Mouse (Mus musculus): ENCODE results near the gene Mysm1.

The Mysm1 gene

DNA sequence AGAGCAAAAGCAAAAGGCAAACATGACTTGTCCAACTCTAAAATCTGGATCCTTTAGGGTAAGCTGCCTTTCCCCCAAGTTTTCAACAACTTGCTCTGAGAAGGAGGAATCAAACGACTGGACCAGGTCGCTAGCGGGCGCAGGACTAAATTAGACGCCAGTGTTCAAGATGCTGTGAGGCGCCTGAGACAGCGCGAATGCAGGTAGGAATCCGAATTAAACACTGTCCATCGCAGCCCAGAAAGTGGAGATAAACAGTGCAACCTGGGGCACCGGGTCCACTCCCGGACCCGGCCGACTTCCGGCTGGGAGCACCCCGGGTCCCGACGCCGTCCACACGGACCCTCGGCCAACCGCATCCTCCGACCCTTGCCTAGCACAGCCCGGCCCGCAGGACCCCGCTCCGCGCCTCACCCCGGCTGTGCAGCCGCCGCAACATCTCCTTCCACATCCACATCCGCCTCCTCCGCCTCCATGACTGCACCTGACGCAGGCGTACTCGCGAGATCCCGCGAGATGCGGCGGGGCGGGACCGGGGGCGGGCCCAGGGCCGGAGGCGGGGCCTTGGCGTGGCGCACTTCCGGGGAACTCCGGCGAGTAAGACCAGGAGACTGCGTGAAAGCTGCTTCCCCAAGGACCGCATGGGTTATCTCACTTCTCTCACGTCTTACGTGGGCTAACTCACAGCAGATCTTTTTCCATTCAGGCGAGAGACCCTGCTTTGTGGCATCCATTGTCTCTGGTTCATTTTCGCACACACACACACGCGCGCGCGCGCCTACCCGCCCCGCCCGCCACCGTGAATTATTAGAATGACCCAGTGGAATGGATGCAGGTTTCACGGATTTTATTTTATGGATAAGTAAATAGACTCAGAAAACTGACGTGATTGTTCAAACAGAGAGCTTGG, at the start of gene Mysm1:
Gene Mysm1, minus strand, starts transcription at position 511 of the 910 bp plus-strand sequence.
- in situ Hi-C loops (cut with MboI, MseI) = no loop called here

DNA sequence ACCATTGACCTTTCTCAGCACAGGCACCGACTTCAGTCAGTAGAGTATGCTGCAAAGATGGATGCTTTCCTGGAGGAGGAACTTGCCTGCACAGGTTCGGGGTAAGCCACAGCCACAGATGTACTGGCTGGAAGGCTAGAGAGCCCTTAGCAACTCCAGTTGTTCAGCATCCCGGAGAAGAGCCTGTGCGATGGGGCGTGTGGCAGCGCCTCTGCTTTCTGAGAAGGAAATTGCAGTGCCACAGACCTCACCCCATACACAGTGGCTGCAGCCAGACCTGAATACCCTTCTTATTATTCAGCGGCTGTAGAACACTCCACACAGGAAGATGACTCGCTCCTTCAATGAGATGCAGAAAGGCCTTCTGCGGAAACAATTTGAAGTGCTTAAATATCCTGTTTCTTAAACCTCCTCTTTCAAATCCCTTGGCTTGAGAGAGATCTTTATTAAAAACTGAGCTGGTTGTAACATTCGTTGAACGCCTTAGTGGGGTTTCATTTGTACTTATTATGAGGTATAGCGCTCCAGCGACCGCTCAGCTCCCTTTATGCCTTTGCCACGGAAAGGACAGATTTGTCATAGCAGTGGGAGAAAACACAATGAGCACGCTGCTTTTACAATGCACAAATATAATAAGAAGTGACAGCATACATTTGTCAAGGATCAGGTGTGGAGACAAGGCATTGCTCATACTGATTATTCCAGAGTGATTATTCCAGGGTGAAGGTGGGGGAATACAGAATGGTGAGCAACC, 47.1 kb upstream of the Mysm1 start:
- in situ Hi-C loops (cut with MboI, MseI) = no loop called here

DNA sequence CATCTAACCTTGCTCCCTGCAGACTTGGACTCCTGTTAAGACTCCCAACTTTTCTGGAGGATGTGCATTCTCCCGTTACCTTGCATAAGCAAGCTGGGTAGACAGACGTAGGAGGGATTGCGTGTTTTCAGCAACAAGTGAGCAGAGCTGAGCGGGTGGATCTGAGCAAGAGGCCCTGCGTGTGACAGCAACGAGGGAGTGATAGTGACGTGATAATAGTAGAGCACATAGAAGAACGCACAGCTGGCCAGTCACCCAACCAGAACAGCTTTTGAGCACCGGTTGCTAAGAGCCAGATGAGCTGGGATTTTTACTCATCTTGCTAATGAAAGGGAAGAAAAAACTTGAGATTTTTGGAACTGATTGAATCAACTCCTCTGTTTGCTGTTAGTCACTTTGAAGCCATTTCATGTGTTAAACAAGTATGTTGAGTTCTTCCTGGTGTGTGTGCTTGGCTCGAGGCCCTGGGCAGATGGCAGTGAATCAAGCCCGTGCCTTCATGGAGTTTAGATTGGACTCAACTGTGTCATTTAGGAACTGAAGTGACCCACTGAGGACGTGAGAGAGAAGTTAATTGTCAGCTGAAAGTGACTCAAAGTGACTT, 44.6 kb upstream of the Mysm1 start:
- in situ Hi-C loops (cut with MboI, MseI) = no loop called here

DNA sequence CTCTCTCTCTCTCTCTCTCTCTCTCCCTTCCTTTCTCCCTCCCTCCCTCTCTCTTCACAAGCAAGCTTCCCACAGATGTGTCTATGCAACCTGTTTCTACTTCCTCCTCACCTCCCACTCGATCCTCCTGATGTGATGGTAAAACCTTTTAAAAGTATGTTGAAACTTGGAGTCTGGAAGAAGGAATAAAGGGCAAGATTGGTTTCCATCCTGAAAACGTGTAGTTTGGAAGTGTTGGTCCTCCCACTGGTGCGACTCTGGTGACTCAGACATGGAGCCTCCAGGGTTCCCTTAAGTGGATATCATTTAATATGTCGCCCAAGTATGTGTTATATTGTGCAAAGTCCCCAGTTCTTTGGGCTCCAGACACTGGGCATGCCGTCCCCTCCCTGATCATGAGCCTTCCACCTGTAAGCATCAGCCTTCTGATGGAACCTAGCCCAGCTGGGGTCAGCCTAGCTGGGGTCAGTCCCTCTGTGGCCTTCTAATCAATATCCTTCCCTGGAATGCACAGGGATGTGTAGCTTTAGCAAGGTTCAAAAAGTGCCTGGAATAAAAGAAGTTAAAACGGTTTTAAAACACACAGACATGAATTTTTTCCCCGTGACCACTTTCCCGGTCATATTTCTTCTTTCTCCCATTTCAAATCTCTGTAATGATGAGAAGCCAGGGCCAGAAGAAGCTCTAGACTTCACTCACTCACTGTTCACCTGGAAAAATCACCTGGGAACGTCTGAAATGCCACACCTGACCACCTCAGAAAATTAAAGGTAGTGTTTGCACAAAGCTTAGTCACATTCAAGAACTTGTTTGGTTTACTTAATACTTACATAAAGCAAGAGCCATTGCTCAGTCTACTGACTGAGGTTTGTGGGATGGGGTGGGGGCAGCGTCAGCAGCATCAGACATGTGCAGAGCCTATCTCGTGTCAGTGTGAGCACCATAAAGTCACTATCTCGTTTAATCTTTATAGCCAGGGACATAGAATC, 43.0 kb upstream of the Mysm1 start:
- in situ Hi-C loops (cut with MboI, MseI) = no loop called here

DNA sequence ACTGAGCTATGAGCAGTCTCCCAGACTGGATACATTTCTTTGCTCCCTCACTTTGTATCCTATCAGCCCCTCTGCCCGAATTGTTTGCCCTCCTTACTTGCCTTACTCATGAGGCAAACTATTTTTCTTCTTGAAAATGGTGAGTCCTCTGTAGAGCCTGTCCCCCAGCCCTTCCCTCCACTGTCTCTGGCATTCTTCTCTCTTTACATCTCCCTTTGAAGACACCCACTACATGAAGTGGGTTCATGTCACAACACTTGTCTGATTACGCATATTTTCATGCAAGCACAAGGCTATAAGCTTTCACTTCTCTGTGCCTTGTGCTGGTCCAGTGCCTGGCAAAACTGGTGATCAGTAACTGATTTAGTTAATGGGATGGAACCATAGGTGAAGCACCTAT, 41.3 kb upstream of the Mysm1 start:
- in situ Hi-C loops (cut with MboI, MseI) = no loop called here

DNA sequence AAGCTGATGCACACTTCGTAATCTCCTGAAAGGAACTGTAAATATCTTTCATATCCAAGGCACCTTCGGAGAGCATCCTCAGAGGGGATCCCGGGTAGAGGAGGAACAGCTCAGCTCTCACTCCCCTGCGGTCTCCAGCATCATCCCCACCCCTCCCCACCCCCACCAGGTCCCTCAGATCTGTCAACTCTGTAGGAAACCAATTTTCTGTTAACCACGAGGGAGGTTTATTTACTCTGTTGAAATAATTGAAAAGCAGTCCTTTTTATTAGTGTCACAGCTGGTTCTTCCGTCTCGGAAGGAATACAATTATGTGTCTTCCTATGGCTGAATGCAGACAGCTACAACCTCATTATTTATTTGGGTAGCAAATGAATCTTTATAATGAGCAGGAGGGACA, 39.3 kb upstream of the Mysm1 start:
- in situ Hi-C loops (cut with MboI, MseI) = no loop called here

DNA sequence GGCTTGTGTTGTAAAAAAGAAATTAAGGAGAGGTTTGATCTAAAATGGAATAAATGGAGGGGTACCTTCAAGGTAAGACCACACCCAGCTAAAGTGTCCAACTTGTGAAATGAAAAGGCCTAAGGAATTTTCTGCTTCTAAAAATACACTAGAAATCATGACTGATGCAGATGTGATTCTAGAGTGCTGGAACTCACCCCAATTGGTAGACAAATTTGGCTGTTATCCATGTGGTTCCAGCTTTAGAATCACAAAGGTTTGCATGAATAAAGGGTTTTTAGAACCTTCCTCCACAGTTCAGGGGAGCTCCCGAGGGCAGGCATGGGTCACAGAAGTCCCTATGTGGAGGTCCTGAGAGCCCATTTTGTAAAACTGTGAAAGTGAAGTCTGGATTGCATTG, 33.8 kb upstream of the Mysm1 start:
- in situ Hi-C loops (cut with MboI, MseI) = no loop called here

DNA sequence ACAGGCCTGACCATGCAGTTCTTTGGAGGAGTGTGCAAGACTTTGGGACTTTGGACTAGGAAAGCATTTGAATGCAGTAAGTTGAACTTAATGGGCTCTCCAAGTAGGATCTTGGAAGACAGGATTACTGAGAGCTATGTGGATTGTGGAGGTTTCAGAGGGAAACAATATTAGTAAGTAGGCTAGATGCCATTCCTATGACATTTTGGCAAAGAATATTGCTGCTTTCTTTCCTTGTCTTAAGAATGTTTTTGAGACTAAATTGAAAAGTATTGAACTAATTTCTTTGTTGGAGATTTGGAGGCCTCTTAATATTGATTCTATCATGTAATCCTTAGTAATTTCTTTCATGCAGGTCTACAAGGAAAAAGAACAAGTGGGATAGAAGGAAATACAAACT, 33.4 kb upstream of the Mysm1 start:
- in situ Hi-C loops (cut with MboI, MseI) = no loop called here

DNA sequence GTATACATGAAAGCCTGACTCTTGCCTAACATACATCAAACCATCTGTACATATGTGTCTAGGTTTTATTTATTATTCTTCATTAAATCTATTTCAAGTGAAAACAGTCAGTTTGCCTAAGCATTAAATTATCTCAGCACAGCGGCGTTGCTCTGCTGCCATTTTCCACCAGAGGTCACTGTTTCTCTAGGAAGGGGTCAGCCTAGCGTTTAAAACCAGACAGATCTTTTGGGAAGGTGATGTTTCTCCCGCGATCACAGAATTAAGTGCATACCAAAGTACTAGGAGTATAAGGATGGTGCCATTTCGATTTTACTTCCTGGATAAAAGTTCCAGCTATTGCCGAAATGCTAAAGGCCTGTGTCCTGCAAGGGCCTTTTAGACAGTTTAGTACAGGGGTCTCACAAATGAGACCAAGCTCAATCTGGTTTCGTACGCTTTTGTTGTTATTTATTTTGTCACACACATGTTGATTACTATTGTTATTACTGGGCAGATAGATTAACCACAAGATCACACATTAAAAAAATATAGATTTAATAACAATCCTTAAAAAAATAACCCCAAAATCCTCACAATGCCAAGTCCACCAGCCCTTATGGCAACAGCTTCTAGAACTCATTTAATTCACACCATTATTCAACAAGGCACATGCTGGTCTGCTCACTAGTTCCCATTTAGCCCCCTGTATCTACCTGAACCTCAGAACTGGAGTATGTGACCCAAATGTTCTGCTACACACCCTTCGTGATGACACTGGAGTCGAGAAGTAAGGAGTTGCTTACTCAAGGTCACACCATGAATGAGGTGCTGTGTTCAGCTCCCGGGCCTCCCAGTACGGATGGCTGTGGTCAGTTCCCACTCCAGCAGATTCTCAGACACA, 29.5 kb upstream of the Mysm1 start:
- in situ Hi-C loops (cut with MboI, MseI) = loop anchor here (5.0 kb wide), 1 partner anchor 919 kb away; no protein-coding TSS in a partner anchor

DNA sequence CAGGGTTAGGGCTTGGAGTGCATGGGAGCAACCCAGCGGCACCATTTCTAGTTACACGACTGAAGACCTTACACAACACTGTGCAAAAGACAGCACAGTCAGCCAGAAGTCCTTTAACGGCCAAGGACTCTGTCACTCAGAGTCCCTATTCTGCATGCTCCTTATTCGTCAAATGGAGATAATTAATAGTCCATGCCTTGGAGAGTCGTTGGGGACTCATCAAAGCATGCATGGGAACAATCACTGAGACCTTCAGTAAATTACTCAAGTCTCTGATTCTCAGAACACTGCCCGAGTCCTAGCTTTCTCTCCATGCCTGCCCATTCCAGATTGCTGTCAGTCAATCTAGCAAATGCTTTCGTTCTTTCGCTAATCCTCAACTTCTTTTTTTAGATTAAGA, 28.9 kb upstream of the Mysm1 start:
- in situ Hi-C loops (cut with MboI, MseI) = loop anchor here (5.0 kb wide), 1 partner anchor 920 kb away; no protein-coding TSS in a partner anchor

DNA sequence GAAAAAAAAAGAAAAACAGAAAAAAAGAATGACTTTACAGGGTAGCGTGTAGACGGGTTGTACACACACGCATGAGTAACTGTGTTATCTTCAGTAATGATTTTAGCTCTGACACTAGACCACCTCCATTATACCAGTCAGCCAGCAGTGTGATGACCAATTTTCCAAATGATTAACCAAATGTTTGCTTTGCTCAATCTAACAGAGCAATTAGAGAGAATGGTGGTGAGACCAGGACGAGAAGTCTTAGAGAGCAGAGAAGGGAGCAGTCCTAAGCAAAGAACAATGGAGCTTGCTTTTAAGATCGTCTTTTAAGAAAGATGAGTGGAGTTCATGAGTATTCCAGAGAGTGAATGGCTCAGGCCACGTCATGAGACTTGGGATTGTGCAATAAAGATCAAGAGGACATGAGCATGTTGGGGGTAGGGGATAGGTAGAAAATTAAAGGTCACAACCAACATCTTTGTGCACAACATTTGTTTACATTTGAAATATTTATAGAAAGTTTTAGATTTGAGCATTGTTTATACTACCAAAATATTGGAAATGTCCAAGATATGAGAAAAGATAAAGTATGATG, 26.4 kb upstream of the Mysm1 start:
- in situ Hi-C loops (cut with MboI, MseI) = loop anchor here (5.0 kb wide), 1 partner anchor 922 kb away; no protein-coding TSS in a partner anchor

DNA sequence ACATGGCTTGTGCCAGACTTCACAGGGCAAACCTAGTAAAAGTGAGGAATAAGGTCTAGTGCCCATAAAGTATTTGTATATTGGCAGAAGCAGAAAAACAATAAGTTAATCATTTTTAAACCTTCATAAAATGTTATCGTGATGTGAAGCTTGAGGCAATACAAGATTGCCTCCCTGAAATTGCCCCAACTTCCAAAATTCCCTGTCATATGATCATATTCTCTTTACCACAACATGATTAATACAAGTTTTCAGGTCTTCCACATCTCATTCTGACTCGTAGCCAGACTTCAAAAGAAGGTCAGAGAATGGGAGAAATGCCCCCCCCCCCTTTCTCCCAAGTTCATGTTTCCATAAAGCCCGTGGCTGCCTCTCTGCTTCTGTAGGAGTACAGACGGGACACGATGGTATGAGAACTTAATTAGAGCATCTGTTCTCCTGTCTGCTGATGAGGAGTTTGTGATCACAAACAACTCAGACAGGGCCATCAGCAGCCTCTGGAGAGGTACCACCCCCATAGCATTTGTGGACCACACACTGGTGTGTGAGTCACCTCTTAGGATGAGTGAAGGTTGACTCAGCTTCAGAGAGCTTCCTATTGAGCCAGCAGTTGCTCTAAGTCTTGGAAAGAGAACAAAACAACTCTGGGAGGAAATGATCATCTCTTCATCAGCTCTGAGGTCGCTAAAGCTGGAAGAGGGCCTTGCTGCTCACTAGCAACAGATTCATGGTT, 22.3 kb upstream of the Mysm1 start:
- in situ Hi-C loops (cut with MboI, MseI) = loop anchor here (5.0 kb wide), 2 partner anchors 41 to 871 kb away; no protein-coding TSS in a partner anchor

DNA sequence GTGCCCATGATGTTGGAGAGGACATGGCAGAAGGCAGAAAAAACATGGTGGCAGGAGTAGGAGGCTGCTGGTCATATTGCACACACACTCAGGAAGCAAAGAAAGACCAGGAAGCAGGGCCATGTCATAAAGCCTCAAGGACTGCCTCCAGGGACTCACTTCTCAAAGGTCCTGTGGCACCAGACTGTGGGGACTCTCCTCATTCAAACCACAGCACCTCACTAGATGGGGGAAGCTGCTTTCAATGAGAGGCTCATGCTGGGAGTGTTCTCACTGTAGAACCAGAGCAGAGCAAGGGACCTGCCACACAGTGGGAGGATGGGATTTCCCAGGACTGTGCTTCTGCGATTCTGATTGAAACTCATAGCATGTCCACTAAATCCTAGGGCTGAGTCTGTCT, 21.2 kb upstream of the Mysm1 start:
- in situ Hi-C loops (cut with MboI, MseI) = loop anchor here (5.0 kb wide), 2 partner anchors 42 to 872 kb away; no protein-coding TSS in a partner anchor

DNA sequence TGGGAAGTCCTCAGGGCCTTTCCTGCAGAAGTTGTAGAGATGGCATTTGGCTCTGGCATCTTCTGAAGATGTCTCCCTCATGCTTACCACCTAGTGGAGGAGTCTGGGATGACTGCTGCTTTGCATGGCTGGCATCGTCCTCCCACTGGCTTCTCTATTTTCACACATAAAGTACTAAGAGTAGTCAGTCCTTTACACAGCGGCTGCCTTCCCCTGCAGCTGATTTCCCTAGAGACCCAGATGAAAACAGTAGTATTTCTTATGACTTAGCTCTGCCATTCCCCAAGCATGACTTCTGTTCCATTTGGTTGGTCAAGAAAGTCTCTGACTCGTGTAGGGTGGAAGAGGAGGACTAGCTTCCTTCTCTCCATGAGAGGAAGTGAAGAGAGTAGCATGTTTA, 20.3 kb upstream of the Mysm1 start:
- in situ Hi-C loops (cut with MboI, MseI) = no loop called here

DNA sequence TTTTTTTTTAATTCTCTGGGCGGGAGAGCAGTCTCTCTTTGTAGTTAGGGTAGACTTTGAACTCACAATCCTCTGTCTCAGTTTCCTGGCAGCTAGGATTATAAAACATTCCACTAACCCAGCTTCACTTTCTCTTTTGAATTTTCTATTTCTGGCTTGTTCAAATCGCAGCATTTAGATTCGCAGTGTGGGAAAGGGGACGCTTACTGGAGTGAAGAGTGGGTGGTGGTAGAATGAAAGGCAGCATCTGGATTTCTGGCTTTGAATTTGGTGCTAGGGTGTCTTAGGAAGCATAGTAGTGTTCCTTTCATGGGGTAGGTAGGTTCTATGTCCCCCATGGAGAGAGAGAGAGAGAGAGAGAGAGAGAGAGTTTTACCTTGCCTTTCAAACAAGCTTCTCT, 17.0 kb upstream of the Mysm1 start:
- in situ Hi-C loops (cut with MboI, MseI) = no loop called here

DNA sequence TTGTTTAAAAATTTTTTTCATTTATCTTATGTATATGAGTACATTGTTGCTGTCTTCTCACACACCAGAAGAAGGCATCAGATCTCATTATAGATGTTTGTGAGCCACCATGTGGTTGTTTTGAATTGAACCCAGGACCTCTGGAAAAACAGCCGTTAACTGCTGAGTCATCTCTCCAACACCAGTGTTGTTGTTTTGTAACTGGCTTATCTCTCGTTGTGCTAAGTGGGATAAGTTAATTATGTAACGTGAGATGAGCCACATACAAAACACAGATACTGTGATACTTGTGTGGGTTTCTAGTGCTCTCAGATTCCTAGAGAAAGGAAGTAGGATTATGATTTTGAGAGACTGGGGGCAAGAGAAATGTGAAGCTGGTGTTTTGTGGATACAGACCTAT, 11.3 kb upstream of the Mysm1 start:
- in situ Hi-C loops (cut with MboI, MseI) = no loop called here

DNA sequence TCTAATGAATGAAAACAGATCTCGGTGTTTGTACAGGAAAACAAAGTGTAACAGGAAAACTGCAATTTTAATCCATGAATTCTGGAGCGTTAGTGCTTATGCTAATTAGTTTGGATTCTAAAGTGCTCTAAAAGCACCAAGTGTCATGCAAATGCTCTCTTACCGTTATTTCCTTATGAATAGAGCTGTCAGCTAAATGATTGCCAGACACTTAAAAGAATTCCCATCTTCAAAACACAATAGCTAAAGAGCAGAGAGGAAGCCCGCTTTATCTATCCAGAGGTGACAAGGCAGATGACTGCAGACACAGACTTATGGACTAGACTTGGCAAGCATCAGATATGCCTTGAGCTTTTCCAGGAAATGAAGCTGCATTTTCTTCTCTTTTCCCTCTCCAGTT, 8.8 kb upstream of the Mysm1 start:
- in situ Hi-C loops (cut with MboI, MseI) = no loop called here

DNA sequence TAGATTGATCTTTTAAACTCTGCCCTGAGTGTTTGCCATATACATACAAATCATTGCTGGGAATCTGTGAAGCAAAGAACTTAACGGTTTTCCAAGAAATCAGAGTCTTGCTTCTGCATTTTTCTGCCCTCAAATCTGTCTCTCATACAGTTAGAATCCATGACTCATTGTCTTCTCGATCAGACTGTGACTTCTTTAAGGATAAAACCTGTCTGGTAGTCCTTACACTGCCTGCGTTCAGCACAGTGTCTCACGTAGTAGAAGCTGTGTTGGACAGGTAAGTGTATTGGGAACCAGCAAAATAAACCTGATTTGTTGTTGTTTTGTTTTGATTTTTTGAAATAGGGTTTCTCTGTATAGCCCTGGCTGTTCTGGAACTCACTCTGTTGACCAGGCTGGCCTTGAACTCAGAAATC, 608 bp upstream of the Mysm1 start:
- in situ Hi-C loops (cut with MboI, MseI) = no loop called here

DNA sequence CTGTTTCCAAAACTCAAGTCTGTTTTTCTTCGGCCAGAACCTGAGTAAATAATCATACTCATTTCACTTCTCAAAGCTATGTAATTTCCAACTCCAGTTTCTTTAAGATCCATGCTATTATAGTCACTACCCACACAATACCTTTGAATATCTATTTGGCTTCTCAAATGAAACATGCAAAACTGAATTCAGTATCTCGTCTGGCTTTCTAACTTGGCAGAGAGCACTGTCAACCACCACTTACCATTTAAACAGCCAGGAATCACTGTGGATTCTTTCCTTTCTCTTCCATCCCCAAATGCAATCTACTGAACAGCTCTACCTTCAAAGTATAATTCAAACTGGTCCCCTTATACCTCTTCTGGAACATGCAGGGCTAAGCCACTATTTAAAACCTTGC, 5.6 kb downstream of the Mysm1 start:
- in situ Hi-C loops (cut with MboI, MseI) = no loop called here

All from regulatory T cell (primary cell).